Mouse (Mus musculus) liver, postnatal 0 days (tissue): ENCODE results near the gene Vipr1. TPM values are rescaled to one million over a fixed set of nuclear protein-coding genes. Genes with fewer than 3 reads are reported as not detected.

Experiments
- ATAC-seq: fragments of 200-750 bp; cut with Nextera tagmentation; 2 replicates; pipeline ENCODE4 v1.8.0; 2017; ENCODE audit warnings: mild to moderate bottlenecking, moderate library complexity
- DNase-seq: peaks from one replicate; pipeline ENCODE4 v3.0.0-alpha.2; 2016
- H3K27ac ChIP-seq: fragments of 300-500 bp; sonication (generic); 2 replicates; pipeline ENCODE4 v1.5.1; 2014; ENCODE audit warnings: antibody characterized with exemption, moderate library complexity, mild to moderate bottlenecking, low read depth
- H3K27me3 ChIP-seq: fragments of 300-500 bp; sonication (generic); 2 replicates; pipeline ENCODE4 v1.6.1; 2014; ENCODE audit warnings: low read length, control low read depth, mixed read lengths; ENCODE audit not compliant: insufficient read depth
- H3K36me3 ChIP-seq: fragments of 300-500 bp; sonication (generic); replicated peaks from 2 replicates; pipeline ENCODE4 v1.6.1; 2014; ENCODE audit warnings: mild to moderate bottlenecking, control low read depth, low read length, moderate library complexity, mixed read lengths; ENCODE audit not compliant: insufficient read depth
- H3K4me1 ChIP-seq: fragments of 300-500 bp; sonication (generic); 2 replicates; pipeline ENCODE4 v1.6.1; 2014; ENCODE audit warnings: antibody characterized with exemption, mild to moderate bottlenecking, control low read depth; ENCODE audit not compliant: insufficient read depth
- H3K4me2 ChIP-seq: fragments of 300-500 bp; sonication (generic); 2 replicates; pipeline ENCODE4 v1.6.1; 2014; ENCODE audit warnings: low read depth, mild to moderate bottlenecking, low read length, moderate library complexity, mixed read lengths
- H3K4me3 ChIP-seq: fragments of 300-500 bp; sonication (generic); 2 replicates; pipeline ENCODE4 v1.5.1; 2014; ENCODE audit warnings: low read depth, low read length
- H3K9ac ChIP-seq: fragments of 300-500 bp; sonication (generic); replicated peaks from 2 replicates; pipeline ENCODE4 v1.6.1; 2014; ENCODE audit warnings: mild to moderate bottlenecking, moderate library complexity
- H3K9me3 ChIP-seq: fragments of 300-500 bp; sonication (generic); 2 replicates; pipeline ENCODE4 v1.6.1; 2016; ENCODE audit warnings: mild to moderate bottlenecking, control low read depth, low read length, mixed read lengths
- CTCF ChIP-seq: sonication (generic); IDR thresholded peaks from 2 replicates; pipeline ENCODE4 v1.5.1; 2016; ENCODE audit warnings: antibody characterized with exemption, low read depth
- EP300 ChIP-seq: IDR thresholded peaks from 2 replicates; pipeline ENCODE4 v1.6.1; 2016; ENCODE audit warnings: antibody characterized with exemption, low read depth, mild to moderate bottlenecking
- WGBS: fragments of 180-500 bp; shearing (Covaris S2); extraction: QIAGEN DNeasy Blood & Tissue Kit; methylation state at CpG from one replicate; pipeline ENCODE4 v1.1.7; 2014; ENCODE audit not compliant: insufficient replicate concordance; 5-methylcytosine and 5-hydroxymethylcytosine counted together
- polyA plus RNA-seq: library from polyadenylated mRNA; unstranded; fragments of >200 nt; fragmentation: Nextera tagmentation; extraction: Ambion mirVana; gene quantifications from 2 replicates; pipeline ENCODE4 v1.2.1, GENCODE M21; 2015

Vipr1 gene
- polyA plus RNA-seq, 1 experiment from 2014 or later, result 3.4 TPM

GRCm38 (mm10) chr9:121613192-121613591, 29.3 kb upstream of the Vipr1 start:
- ATAC-seq (no peak), DNase-seq (no peak)
- H3K36me3 ChIP-seq, result no peaks in the 10 kb centered on the region
- H3K4me2 ChIP-seq, result no peak overlapping the region
- H3K9me3 ChIP-seq, result no peaks in the 10 kb centered on the region
- H3K4me3 ChIP-seq, result no peak overlapping the region
- no peaks in the 10 kb centered on the region for H3K4me1 ChIP-seq
- 0 out of 2 replicates have a peak, but pooled peaks cover 4% of the 10 kb centered on the region for H3K27me3 ChIP-seq
- no peak overlapping the region for H3K9ac ChIP-seq
- H3K27ac ChIP-seq, result no peak overlapping the region
- no peak for TF ChIP-seq EP300
- TF ChIP-seq CTCF, result no peak
- WGBS, result 23% methylated on average over 5 of the region's 5 CpGs

- Histone ChIP-seq H3K9me3 (no peaks in the 10 kb centered on the region), H3K9ac (no peak overlapping the region), H3K27ac (no peak overlapping the region), H3K27me3 (no peaks in the 10 kb centered on the region), H3K4me2 (no peak overlapping the region), H3K36me3 (no peaks in the 10 kb centered on the region), H3K4me1 (no peaks in the 10 kb centered on the region), H3K4me3 (no peak overlapping the region)
- ATAC-seq, result no peak
- no peak for DNase-seq
- TF ChIP-seq CTCF, result no peak
Observed at GRCm38 (mm10) chr9:121614241-121614757, 28.2 kb upstream of the Vipr1 start.

GRCm38 (mm10) chr9:121616471-121616870, 26.0 kb upstream of the Vipr1 start:
- Histone ChIP-seq H3K4me3 (no peak overlapping the region), H3K27me3 (no peaks in the 10 kb centered on the region), H3K4me1 (no peaks in the 10 kb centered on the region), H3K36me3 (no peaks in the 10 kb centered on the region), H3K27ac (no peak overlapping the region), H3K4me2 (no peak overlapping the region), H3K9ac (no peak overlapping the region), H3K9me3 (no peaks in the 10 kb centered on the region)
- DNase-seq (peak; percentile 53), ATAC-seq (no peak)
- TF ChIP-seq CTCF, result peak; percentile 54
- no peak for TF ChIP-seq EP300
- 56% methylated on average over 2 of the region's 3 CpGs for WGBS

- H3K9ac ChIP-seq, result no peak overlapping the region
- no peak for ATAC-seq
- H3K4me3 ChIP-seq, result no peak overlapping the region
- no peaks in the 10 kb centered on the region for H3K27me3 ChIP-seq
- TF ChIP-seq CTCF, result no peak
- H3K36me3 ChIP-seq, result no peaks in the 10 kb centered on the region
- no peak for DNase-seq
- no peak overlapping the region for H3K4me2 ChIP-seq
- H3K27ac ChIP-seq, result no peak overlapping the region
- no peaks in the 10 kb centered on the region for H3K4me1 ChIP-seq
- 37% methylated on average over 7 of the region's 7 CpGs for WGBS
- H3K9me3 ChIP-seq, result no peaks in the 10 kb centered on the region
Observed at GRCm38 (mm10) chr9:121619441-121619840, 23.1 kb upstream of the Vipr1 start.

GRCm38 (mm10) chr9:121623235-121623634, 19.3 kb upstream of the Vipr1 start:
- Histone ChIP-seq H3K4me1 (no peaks in the 10 kb centered on the region), H3K27me3 (no peaks in the 10 kb centered on the region), H3K9me3 (no peaks in the 10 kb centered on the region), H3K4me3 (no peak overlapping the region), H3K4me2 (no peak overlapping the region), H3K36me3 (no peaks in the 10 kb centered on the region), H3K27ac (no peak overlapping the region), H3K9ac (no peak overlapping the region)
- ATAC-seq (no peak), DNase-seq (no peak)
- no peak for TF ChIP-seq EP300
- 78% methylated on average over 4 of the region's 4 CpGs for WGBS

GRCm38 (mm10) chr9:121624920-121625319, 17.6 kb upstream of the Vipr1 start:
- Histone ChIP-seq H3K27ac (no peak overlapping the region), H3K9me3 (no peaks in the 10 kb centered on the region), H3K4me3 (no peak overlapping the region), H3K36me3 (no peaks in the 10 kb centered on the region), H3K9ac (no peak overlapping the region), H3K27me3 (no peaks in the 10 kb centered on the region), H3K4me1 (no peaks in the 10 kb centered on the region), H3K4me2 (no peak overlapping the region)
- WGBS, result 56% methylated on average over 2 of the region's 2 CpGs
- DNase-seq, result no peak
- no peak for TF ChIP-seq CTCF
- no peak for TF ChIP-seq EP300
- peak; percentile 71 for ATAC-seq

- Histone ChIP-seq H3K4me2 (no peak overlapping the region), H3K4me3 (no peak overlapping the region), H3K9ac (no peak overlapping the region), H3K27ac (no peak overlapping the region), H3K9me3 (no peaks in the 10 kb centered on the region), H3K27me3 (no peaks in the 10 kb centered on the region), H3K36me3 (no peaks in the 10 kb centered on the region), H3K4me1 (no peaks in the 10 kb centered on the region)
- WGBS, result 67% methylated on average over 1 of the region's 1 CpGs
- TF ChIP-seq EP300, result no peak
- ATAC-seq, result no peak
- no peak for DNase-seq
Observed at GRCm38 (mm10) chr9:121630627-121631026, 11.9 kb upstream of the Vipr1 start.
